Comparison of ENCODE assay signal across 25 mouse cellular contexts in genomic region chr2:165621488-165621887, GRCm38 (mm10). TPM values are rescaled to one million over a fixed set of nuclear protein-coding genes. Genes with fewer than 3 reads are reported as not detected.
DNase-seq lines count a peak whose midpoint lies in the region; ATAC-seq and TF ChIP-seq lines count a peak whose summit lies in the region.
"Had no signal": no experiment of that assay in that cellular context is flagged by ENCODE, and none has a peak within 500 bp of the region (broad histone marks: within the 10 kb centered on the region; RNA-seq: fewer than 3 reads in every experiment).

No protein-coding gene starts in this region.

- no peak for ATAC-seq in hindbrain, embryonic 12.5 days (ENCODE audit: low FRiP score)
- ATAC-seq in hindbrain, embryonic 13.5 days (ENCODE audit: low FRiP score), result no peak
- peak; percentile 86 for ATAC-seq in lung, postnatal 0 days
- ATAC-seq in stomach, embryonic 15.5 days (ENCODE audit: insufficient read depth, low FRiP score, low read depth), result peak; percentile 10; the same call in 1 of the 2 replicates
- no peak for ATAC-seq in kidney, embryonic 15.5 days (replicated peaks; ENCODE audit: low FRiP score)
- ATAC-seq: CD4-positive, CD25-positive, alpha-beta regulatory T cell, adult 4 months; forebrain, embryonic 13.5 days; forebrain, embryonic 16.5 days; hindbrain, postnatal 0 days; inflammation-experienced regulatory T-cells, adult 6 months had no signal

- no peak overlapping the region for H3K4me3 ChIP-seq in hindbrain, embryonic 12.5 days
- no peak overlapping the region for H3K4me3 ChIP-seq in hindbrain, embryonic 13.5 days
- no peak overlapping the region for H3K4me3 ChIP-seq in lung, postnatal 0 days (ENCODE audit: low read depth, low read length)
- H3K4me3 ChIP-seq in stomach, embryonic 15.5 days (replicated peaks), result no peak overlapping the region
- no peak overlapping the region for H3K4me3 ChIP-seq in kidney, embryonic 15.5 days (replicated peaks)
- H3K4me3 ChIP-seq: forebrain, embryonic 10.5 days; forebrain, embryonic 13.5 days; gastrocnemius, adult 2 months; heart, embryonic 12.5 days; heart, embryonic 15.5 days had no signal

- H3K9ac ChIP-seq in hindbrain, embryonic 12.5 days, result no peak overlapping the region
- H3K9ac ChIP-seq in hindbrain, embryonic 13.5 days, result no peak overlapping the region
- no peak overlapping the region for H3K9ac ChIP-seq in lung, postnatal 0 days (replicated peaks; ENCODE audit: low read depth)
- no peak overlapping the region for H3K9ac ChIP-seq in stomach, embryonic 15.5 days
- H3K9ac ChIP-seq in kidney, embryonic 15.5 days, result no peak overlapping the region
- H3K9ac ChIP-seq: forebrain, embryonic 13.5 days; heart, embryonic 12.5 days; heart, embryonic 15.5 days had no signal

- WGBS in hindbrain, embryonic 12.5 days, result 92% methylated on average over 2 of the region's 2 CpGs
- WGBS in hindbrain, embryonic 13.5 days, result 97% methylated on average over 2 of the region's 2 CpGs
- WGBS in lung, postnatal 0 days, result 76% methylated on average over 2 of the region's 2 CpGs
- 63% methylated on average over 2 of the region's 2 CpGs for WGBS in stomach, embryonic 15.5 days
- WGBS in kidney, embryonic 15.5 days, result 89% methylated on average over 2 of the region's 2 CpGs

- no peak overlapping the region for H3K4me2 ChIP-seq in hindbrain, embryonic 12.5 days (replicated peaks)
- no peak overlapping the region for H3K4me2 ChIP-seq in hindbrain, embryonic 13.5 days
- H3K4me2 ChIP-seq in lung, postnatal 0 days (replicated peaks; ENCODE audit: low read depth, low read length), result no peak overlapping the region
- no peak overlapping the region for H3K4me2 ChIP-seq in stomach, embryonic 15.5 days
- H3K4me2 ChIP-seq in kidney, embryonic 15.5 days, result no peak overlapping the region
- H3K4me2 ChIP-seq: forebrain, embryonic 13.5 days; heart, embryonic 12.5 days; heart, embryonic 15.5 days had no signal

- peak overlapping the region; percentile 62; the same call in 1 of the 2 replicates for H3K27ac ChIP-seq in hindbrain, embryonic 12.5 days
- no peak overlapping the region for H3K27ac ChIP-seq in hindbrain, embryonic 13.5 days
- peak overlapping the region; percentile 62 for H3K27ac ChIP-seq in lung, postnatal 0 days (ENCODE audit: low read length)
- H3K27ac ChIP-seq in stomach, embryonic 15.5 days, result no peak overlapping the region
- H3K27ac ChIP-seq in kidney, embryonic 15.5 days, result no peak overlapping the region
- H3K27ac ChIP-seq: forebrain, embryonic 10.5 days; forebrain, embryonic 13.5 days; gastrocnemius, adult 2 months; heart, embryonic 15.5 days; hindbrain, postnatal 0 days had no signal

- peak; percentile 21 for DNase-seq in lung, postnatal 0 days (ENCODE audit: low spot score)
- no peak for DNase-seq in lung, postnatal 14 days
- DNase-seq: adrenal gland, adult 2 months; adrenal gland, postnatal 14 days; cerebellum, adult 11 months; cerebellum, adult 2 months; cerebellum, adult 9-11 months; cerebellum, postnatal 25 days; gastrocnemius, adult 2 months; gastrocnemius, postnatal 14 days; heart, adult 18-20 months; heart, postnatal 10 days; heart, postnatal 36 days had no signal

- H3K4me1 ChIP-seq in hindbrain, embryonic 12.5 days, result peaks cover 14% of the 10 kb centered on the region
- peaks cover 8% of the 10 kb centered on the region for H3K4me1 ChIP-seq in hindbrain, embryonic 13.5 days (replicated peaks)
- H3K4me1 ChIP-seq in lung, postnatal 0 days (ENCODE audit: insufficient read depth, low read depth, low read length), result no peaks in the 10 kb centered on the region; the same call in 1 of the 2 replicates
- no peaks in the 10 kb centered on the region for H3K4me1 ChIP-seq in stomach, embryonic 15.5 days
- H3K4me1 ChIP-seq in kidney, embryonic 15.5 days, result peaks cover 6% of the 10 kb centered on the region; the same call in 1 of the 2 replicates
- H3K4me1 ChIP-seq: heart, embryonic 12.5 days; heart, embryonic 15.5 days had no signal

- H3K9me3 ChIP-seq in hindbrain, embryonic 12.5 days (replicated peaks), result no peaks in the 10 kb centered on the region
- no peaks in the 10 kb centered on the region for H3K9me3 ChIP-seq in hindbrain, embryonic 13.5 days
- no peaks in the 10 kb centered on the region for H3K9me3 ChIP-seq in lung, postnatal 0 days (ENCODE audit: low read length)
- no peaks in the 10 kb centered on the region for H3K9me3 ChIP-seq in stomach, embryonic 15.5 days
- H3K9me3 ChIP-seq in kidney, embryonic 15.5 days (replicated peaks), result no peaks in the 10 kb centered on the region
- H3K9me3 ChIP-seq: forebrain, embryonic 10.5 days; forebrain, embryonic 13.5 days; heart, embryonic 12.5 days; heart, embryonic 15.5 days had no signal

- TF ChIP-seq CTCF in lung, postnatal 0 days (IDR thresholded peaks at IDR 0.05), result no peak

- H3K36me3 ChIP-seq in hindbrain, embryonic 12.5 days, result 0 out of 2 replicates have a peak, but pooled peaks cover 4% of the 10 kb centered on the region
- no peaks in the 10 kb centered on the region for H3K36me3 ChIP-seq in hindbrain, embryonic 13.5 days
- no peaks in the 10 kb centered on the region for H3K36me3 ChIP-seq in lung, postnatal 0 days (ENCODE audit: insufficient read depth, low read length)
- H3K36me3 ChIP-seq in stomach, embryonic 15.5 days, result no peaks in the 10 kb centered on the region
- H3K36me3 ChIP-seq in kidney, embryonic 15.5 days, result no peaks in the 10 kb centered on the region
- H3K36me3 ChIP-seq: heart, embryonic 12.5 days; heart, embryonic 15.5 days had no signal

- TF ChIP-seq EP300 in lung, postnatal 0 days (IDR thresholded peaks at IDR 0.05), result peak; percentile 67

- H3K27me3 ChIP-seq in hindbrain, embryonic 12.5 days, result no peaks in the 10 kb centered on the region
- no peaks in the 10 kb centered on the region for H3K27me3 ChIP-seq in hindbrain, embryonic 13.5 days
- no peaks in the 10 kb centered on the region for H3K27me3 ChIP-seq in lung, postnatal 0 days (replicated peaks; ENCODE audit: insufficient read depth, low read length)
- no peaks in the 10 kb centered on the region for H3K27me3 ChIP-seq in stomach, embryonic 15.5 days (replicated peaks)
- no peaks in the 10 kb centered on the region for H3K27me3 ChIP-seq in kidney, embryonic 15.5 days
- H3K27me3 ChIP-seq: forebrain, embryonic 13.5 days; heart, embryonic 15.5 days had no signal

RNA-seq across cellular contexts. Expression of gene Eya2, which starts 26.7 kb away (rescaled TPM):
- 15.2 and 20.2 TPM in 2 replicates for polyA plus RNA-seq in hindbrain, embryonic 12.5 days (2016; fragmentation: Nextera tagmentation; extraction: Ambion mirVana)
- 12.8 and 13.1 TPM in 2 replicates for polyA plus RNA-seq in hindbrain, embryonic 13.5 days (2015; fragmentation: Nextera tagmentation; extraction: Ambion mirVana)
- 25.7 and 27.8 TPM in 2 replicates for polyA plus RNA-seq in lung, postnatal 0 days (2015; fragmentation: Nextera tagmentation; extraction: Ambion mirVana)
- 8.6 and 10.3 TPM in 2 replicates for polyA plus RNA-seq in stomach, embryonic 15.5 days (2015; fragmentation: Nextera tagmentation; extraction: Ambion mirVana)
- polyA plus RNA-seq in kidney, embryonic 15.5 days (2015; fragmentation: Nextera tagmentation; extraction: Ambion mirVana), result 6.6 and 6.9 TPM in 2 replicates

Comparison
In these comparisons a context has a peak if more than half of its experiments do, and no peak if none do; other contexts are left out.
1. H3K27ac ChIP-seq: peak in hindbrain, embryonic 12.5 days (single experiment) and lung, postnatal 0 days (single experiment); none in hindbrain, embryonic 13.5 days (single experiment), stomach, embryonic 15.5 days (single experiment) and kidney, embryonic 15.5 days (single experiment).
2. ATAC-seq: peak in lung, postnatal 0 days (single experiment) and stomach, embryonic 15.5 days (single experiment); none in hindbrain, embryonic 12.5 days (single experiment), hindbrain, embryonic 13.5 days (single experiment) and kidney, embryonic 15.5 days (single experiment).